25 mouse cellular contexts compared by ENCODE assay signal in the genomic region with DNA sequence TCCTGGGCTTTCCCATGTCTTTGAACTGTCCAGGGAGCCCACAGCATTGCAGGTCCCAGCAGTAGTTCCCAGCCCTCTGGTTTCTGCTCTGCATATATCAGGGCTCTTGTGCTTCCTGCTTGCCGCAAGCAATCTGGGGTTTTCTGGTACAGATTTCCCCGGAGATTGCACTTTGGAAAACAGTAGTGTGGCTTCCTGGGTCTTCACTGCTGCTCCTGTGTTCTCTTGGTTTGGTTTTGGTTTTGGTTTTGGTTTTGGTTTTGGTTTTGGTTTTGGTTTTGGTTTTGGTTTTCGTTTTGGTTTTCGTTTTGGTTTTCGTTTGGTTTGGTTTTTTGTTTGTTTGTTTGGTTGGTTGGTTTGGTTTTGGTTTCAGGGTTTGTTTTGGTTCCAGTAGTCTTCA.
"Had no signal": no experiment of that assay in that cellular context is flagged by ENCODE, and none has a peak within 500 bp of the region (broad histone marks: within the 10 kb centered on the region; RNA-seq: fewer than 3 reads in every experiment).

No protein-coding gene starts in this region.

- H3K27ac ChIP-seq: heart, adult 2 months; heart, embryonic 13.5 days; heart, embryonic 15.5 days; hindbrain, embryonic 13.5 days; hindbrain, embryonic 15.5 days; hindbrain, postnatal 0 days; layer of hippocampus, adult 2 months; left cerebral cortex, adult 2 months; limb, embryonic 10.5 days; limb, embryonic 12.5 days; liver, embryonic 13.5 days had no signal

- H3K4me1 ChIP-seq: heart, embryonic 15.5 days; liver, embryonic 13.5 days had no signal

- H3K4me3 ChIP-seq: heart, adult 2 months; heart, embryonic 13.5 days; heart, embryonic 15.5 days; hindbrain, embryonic 13.5 days; hindbrain, embryonic 15.5 days; layer of hippocampus, adult 2 months; left cerebral cortex, adult 2 months; limb, embryonic 10.5 days; limb, embryonic 12.5 days; liver, embryonic 13.5 days had no signal

- H3K9me3 ChIP-seq: heart, embryonic 13.5 days; heart, embryonic 15.5 days; hindbrain, embryonic 13.5 days; hindbrain, embryonic 15.5 days; limb, embryonic 10.5 days; liver, embryonic 13.5 days had no signal

- H3K27me3 ChIP-seq: heart, embryonic 13.5 days; heart, embryonic 15.5 days; hindbrain, embryonic 13.5 days; hindbrain, embryonic 15.5 days; limb, embryonic 12.5 days; liver, embryonic 13.5 days had no signal

- H3K9ac ChIP-seq: heart, embryonic 13.5 days; heart, embryonic 15.5 days; hindbrain, embryonic 13.5 days; hindbrain, embryonic 15.5 days; limb, embryonic 12.5 days; liver, embryonic 13.5 days had no signal

- ATAC-seq: inflammation-experienced regulatory T-cells, adult 6 months; intestine, postnatal 0 days had no signal

- H3K4me2 ChIP-seq: heart, embryonic 11.5 days; heart, embryonic 13.5 days; heart, embryonic 15.5 days; hindbrain, embryonic 13.5 days; hindbrain, embryonic 15.5 days; limb, embryonic 12.5 days; liver, embryonic 11.5 days; liver, embryonic 13.5 days had no signal

- H3K36me3 ChIP-seq: heart, embryonic 13.5 days; heart, embryonic 15.5 days; hindbrain, embryonic 13.5 days; hindbrain, embryonic 15.5 days; limb, embryonic 10.5 days; limb, embryonic 12.5 days; liver, embryonic 13.5 days had no signal

- DNase-seq: gastrocnemius, postnatal 14 days; gastrocnemius, postnatal 36 days; heart, adult 11 months; heart, adult 2 months; heart, postnatal 14 days; heart, postnatal 36 days; kidney, adult 18-20 months; kidney, postnatal 10 days; kidney, postnatal 25 days; kidney, postnatal 4 days; liver; liver, embryonic 13.5 days had no signal
